Mouse (Mus musculus) kidney, postnatal 36 days (tissue): ENCODE measurements around the gene Nid1.

Source experiments
- DNase-seq, 2 experiments: peaks; one replicate each; pipeline ENCODE4 v3.0.0; 2021 to 2022; ENCODE audit warnings: mixed read lengths in 2 of 2

The Nid1 gene

GRCm38 (mm10) chr13:13548431-13549190, 111.3 kb downstream of the Nid1 start:
- DNase-seq = no peak

GRCm38 (mm10) chr13:13549687-13550660, 112.6 kb downstream of the Nid1 start:
- peak in 1 of 2 experiments; percentile 39 for DNase-seq

DNA sequence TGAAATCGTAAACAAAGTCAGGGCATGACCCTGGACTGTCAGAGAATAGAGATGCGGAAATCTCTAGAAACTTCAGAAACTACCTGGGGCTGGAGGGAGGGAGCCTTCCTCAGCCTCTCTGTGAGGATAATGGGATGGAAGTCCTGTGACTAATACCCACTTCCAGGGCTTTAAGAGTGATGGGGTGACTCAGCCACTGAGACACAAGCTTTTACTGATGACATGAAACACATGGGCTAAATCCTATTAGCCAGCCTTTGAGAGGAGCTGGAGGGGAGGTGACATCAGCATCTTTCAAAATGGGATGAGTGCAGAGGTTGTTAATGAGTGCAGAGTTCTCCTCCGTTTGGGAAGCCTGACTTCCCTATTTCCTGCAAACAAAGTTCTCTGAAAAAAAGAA, 114.7 kb downstream of the Nid1 start:
- no peak for DNase-seq

DNA sequence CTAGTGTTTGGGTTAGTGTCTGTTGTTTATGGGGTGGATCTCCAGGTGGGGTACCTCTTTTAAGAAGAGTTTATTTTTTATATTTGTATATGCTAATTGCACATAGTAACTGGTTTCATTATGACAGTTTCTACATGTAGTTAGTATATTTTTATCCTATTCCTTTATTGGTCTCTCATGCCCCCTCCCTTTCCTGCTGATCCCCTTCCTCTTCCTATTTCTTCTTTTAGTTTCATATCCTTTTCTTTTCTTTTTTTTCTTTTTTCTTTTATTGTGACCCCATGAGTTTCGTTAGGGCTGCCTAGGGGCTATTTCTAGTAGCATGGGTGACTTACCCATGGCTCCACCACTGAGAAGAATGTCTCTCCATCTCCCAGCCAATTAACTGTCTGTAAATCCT, 116.3 kb downstream of the Nid1 start:
- DNase-seq = no peak

DNA sequence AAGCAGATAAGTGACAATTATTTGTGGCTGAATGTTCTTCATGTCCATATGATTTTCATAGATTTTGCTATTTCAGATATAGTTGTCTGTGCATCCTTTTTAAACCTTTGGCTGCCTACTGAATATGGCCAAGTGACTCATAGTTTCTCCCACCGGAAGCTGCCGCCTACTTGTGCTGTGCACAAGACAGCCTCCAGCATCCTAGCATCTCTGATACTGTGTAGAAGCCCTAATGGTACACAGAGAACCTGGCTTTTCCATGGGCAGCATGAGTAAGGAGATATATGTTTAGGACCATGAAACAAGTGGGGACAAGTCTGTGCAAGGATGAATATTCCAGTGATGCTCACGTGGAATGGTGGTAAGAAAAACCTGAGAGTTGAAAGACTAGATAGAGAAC, 117.8 kb downstream of the Nid1 start:
- DNase-seq = no peak

- no peak for DNase-seq
Observed at GRCm38 (mm10) chr13:13557001-13557743, 119.8 kb downstream of the Nid1 start.

- no peak for DNase-seq
Observed at GRCm38 (mm10) chr13:13558251-13558650, 120.9 kb downstream of the Nid1 start.

GRCm38 (mm10) chr13:13558900-13559299, 121.5 kb downstream of the Nid1 start:
- DNase-seq = no peak
